Mouse (Mus musculus) midbrain, embryonic 12.5 days (tissue): ENCODE results near the gene Plpp6. TPM values are rescaled to one million over a fixed set of nuclear protein-coding genes. Genes with fewer than 3 reads are reported as not detected.

ENCODE experiments used
- ATAC-seq: fragments of 200-750 bp; cut with Nextera tagmentation; 2 replicates; pipeline ENCODE4 v1.8.0; 2017; ENCODE audit warnings: low read depth, moderate TSS enrichment, moderate library complexity; ENCODE audit not compliant: low FRiP score
- H3K27ac ChIP-seq: fragments of 300-500 bp; sonication (generic); replicated peaks from 2 replicates; pipeline ENCODE4 v1.5.1; 2016; ENCODE audit warnings: mild to moderate bottlenecking
- H3K27me3 ChIP-seq: fragments of 300-500 bp; sonication (generic); 2 replicates; pipeline ENCODE4 v1.6.1; 2016; ENCODE audit warnings: mild to moderate bottlenecking
- H3K36me3 ChIP-seq: fragments of 300-500 bp; sonication (generic); 2 replicates; pipeline ENCODE4 v1.6.1; 2016
- H3K4me1 ChIP-seq: fragments of 300-500 bp; sonication (generic); 2 replicates; pipeline ENCODE4 v1.6.1; 2016
- H3K4me2 ChIP-seq: fragments of 300-500 bp; sonication (generic); replicated peaks from 2 replicates; pipeline ENCODE4 v1.6.1; 2016; ENCODE audit warnings: mild to moderate bottlenecking, moderate library complexity
- H3K4me3 ChIP-seq: fragments of 300-500 bp; sonication (generic); 2 replicates; pipeline ENCODE4 v1.5.1; 2016; ENCODE audit warnings: mild to moderate bottlenecking
- H3K9ac ChIP-seq: fragments of 300-500 bp; sonication (generic); replicated peaks from 2 replicates; pipeline ENCODE4 v1.6.1; 2016; ENCODE audit warnings: mild to moderate bottlenecking, moderate library complexity
- H3K9me3 ChIP-seq: fragments of 300-500 bp; sonication (generic); 2 replicates; pipeline ENCODE4 v1.6.1; 2016; ENCODE audit warnings: mild to moderate bottlenecking
- WGBS: fragments of 180-500 bp; shearing (Covaris S2); methylation state at CpG from one replicate; pipeline ENCODE4 v1.1.7; 2016; 5-methylcytosine and 5-hydroxymethylcytosine counted together
- polyA plus RNA-seq: library from polyadenylated mRNA; unstranded; fragments of >200 nt; fragmentation: Nextera tagmentation; extraction: Ambion mirVana; gene quantifications from 2 replicates; pipeline ENCODE4 v1.2.1, GENCODE M21; 2016

Plpp6 gene
- polyA plus RNA-seq, 1 experiment from 2014 or later: 8.2 TPM

DNA sequence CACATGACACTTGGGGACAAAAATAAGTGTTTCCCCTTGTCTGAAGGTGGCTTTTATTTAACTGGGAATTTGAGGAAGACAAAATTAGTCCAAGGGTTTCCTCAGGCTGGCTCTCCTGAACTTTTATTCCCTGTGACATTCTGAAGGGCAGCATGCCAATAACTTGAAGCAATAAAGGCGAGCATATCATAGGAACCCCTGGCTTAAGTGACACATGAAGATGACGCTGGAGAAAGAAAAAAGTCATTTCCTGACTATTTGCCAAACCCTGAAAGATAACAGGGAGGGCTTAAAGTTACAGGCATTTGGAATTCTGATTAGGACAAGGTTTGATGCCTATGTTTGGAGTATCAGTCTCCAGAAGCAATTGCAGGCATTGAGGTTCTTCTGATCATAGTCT lies 16.4 kb upstream of the Plpp6 start:
- WGBS: 68% methylated on average over 2 of the region's 2 CpGs

DNA sequence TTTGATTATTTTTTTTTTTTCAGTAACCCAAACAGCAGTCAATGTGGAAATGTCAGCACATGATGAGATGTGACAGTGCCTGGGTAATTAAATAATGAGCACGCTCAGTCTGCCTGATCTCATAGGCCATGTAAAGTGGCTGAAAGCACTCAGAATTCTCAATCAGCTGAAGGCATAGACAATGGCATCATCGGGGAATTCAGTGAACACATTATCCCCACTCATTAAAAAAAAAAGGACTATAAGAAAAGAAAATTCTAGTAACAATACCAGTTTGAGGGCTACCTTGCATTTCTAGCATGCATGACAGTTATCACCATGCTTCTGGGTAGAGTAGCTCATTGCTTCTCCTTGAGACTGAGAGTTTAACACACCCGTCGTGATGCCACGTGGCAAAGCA lies 12.5 kb upstream of the Plpp6 start:
- H3K4me2 ChIP-seq: no peak overlapping the region
- H3K9me3 ChIP-seq: no peaks in the 10 kb centered on the region
- no peaks in the 10 kb centered on the region for H3K36me3 ChIP-seq
- 70% methylated on average over 5 of the region's 5 CpGs for WGBS
- ATAC-seq: no peak
- H3K9ac ChIP-seq: no peak overlapping the region
- H3K4me3 ChIP-seq: no peak overlapping the region
- no peak overlapping the region for H3K27ac ChIP-seq
- H3K27me3 ChIP-seq: no peaks in the 10 kb centered on the region
- no peaks in the 10 kb centered on the region for H3K4me1 ChIP-seq

More for the DNA sequence above, 16.4 kb upstream of the Plpp6 start:
- no peak overlapping the region for H3K27ac ChIP-seq
- ATAC-seq: no peak
- no peaks in the 10 kb centered on the region for H3K36me3 ChIP-seq
- no peaks in the 10 kb centered on the region for H3K27me3 ChIP-seq
- H3K4me3 ChIP-seq: no peak overlapping the region
- no peak overlapping the region for H3K4me2 ChIP-seq
- H3K4me1 ChIP-seq: no peaks in the 10 kb centered on the region
- no peaks in the 10 kb centered on the region for H3K9me3 ChIP-seq
- H3K9ac ChIP-seq: no peak overlapping the region

DNA sequence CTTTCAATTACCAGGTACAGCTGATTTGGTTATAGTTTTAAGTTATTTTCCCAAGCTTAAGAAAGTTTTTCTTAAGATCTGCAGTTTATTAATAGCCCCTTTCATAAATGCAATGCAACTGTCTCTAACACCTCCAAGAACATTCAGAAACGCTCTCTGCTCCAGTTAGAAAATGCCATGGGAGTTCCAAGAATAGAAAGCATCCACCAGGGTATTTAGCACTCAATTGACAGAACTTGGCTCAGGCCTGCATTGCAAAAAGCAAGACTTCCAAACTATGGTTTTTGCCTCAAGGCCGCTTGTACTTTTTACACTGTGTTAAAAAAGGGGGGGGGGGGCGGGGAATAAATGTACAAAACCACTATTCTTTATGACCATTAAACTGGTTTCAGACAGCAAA lies 640 bp upstream of the Plpp6 start:
- ATAC-seq: no peak
- Histone ChIP-seq H3K9me3 (no peaks in the 10 kb centered on the region), H3K4me3 (peak overlapping the region; percentile 89; the same call in 1 of the 2 replicates), H3K9ac (no peak overlapping the region), H3K27me3 (peaks cover 4% of the 10 kb centered on the region), H3K4me2 (peak overlapping the region; percentile 88), H3K27ac (no peak overlapping the region), H3K4me1 (peaks cover 18% of the 10 kb centered on the region), H3K36me3 (no peaks in the 10 kb centered on the region)
- WGBS: 46% methylated on average over 3 of the region's 3 CpGs

DNA sequence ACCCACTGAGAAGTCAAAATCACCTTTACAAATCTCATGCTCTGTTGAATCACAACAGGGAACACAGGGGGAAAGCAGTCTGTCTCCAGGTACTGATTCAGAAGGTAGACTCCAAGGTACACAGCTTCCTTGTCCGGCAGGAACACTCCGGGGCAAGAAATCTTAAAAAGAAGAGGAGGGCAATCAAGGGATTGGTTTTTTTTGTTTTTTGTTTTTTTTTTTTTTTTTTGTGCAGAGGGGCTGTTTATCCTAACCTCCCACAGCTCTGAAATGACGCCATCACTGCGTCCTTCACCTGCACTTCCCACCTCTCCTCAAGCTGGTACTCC lies 276 bp upstream of the Plpp6 start:
- peak overlapping the region; percentile 90 for H3K9ac ChIP-seq
- H3K9me3 ChIP-seq: no peaks in the 10 kb centered on the region
- peak overlapping the region; percentile 88 for H3K4me2 ChIP-seq
- peaks cover 18% of the 10 kb centered on the region for H3K4me1 ChIP-seq
- no peak overlapping the region for H3K27ac ChIP-seq
- peaks cover 4% of the 10 kb centered on the region for H3K27me3 ChIP-seq
- H3K4me3 ChIP-seq: peak overlapping the region; percentile 89
- no peaks in the 10 kb centered on the region for H3K36me3 ChIP-seq
- no peak for ATAC-seq
- WGBS: 5% methylated on average over 4 of the region's 4 CpGs

DNA sequence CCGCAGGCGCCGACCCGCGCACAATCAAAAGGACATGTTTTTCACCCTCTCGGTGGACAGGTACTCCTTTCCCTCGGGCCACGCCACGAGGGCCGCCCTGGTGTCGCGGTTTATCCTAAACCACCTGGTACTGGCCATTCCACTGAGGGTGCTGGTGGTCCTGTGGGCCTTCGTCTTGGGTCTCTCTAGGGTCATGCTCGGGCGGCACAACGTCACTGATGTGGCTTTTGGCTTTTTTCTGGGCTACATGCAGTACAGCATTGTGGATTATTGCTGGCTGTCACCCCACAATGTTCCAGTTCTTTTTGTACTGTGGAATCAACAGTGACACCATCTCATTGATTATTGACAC lies 775 bp downstream of the Plpp6 start:
- Histone ChIP-seq H3K36me3 (no peaks in the 10 kb centered on the region), H3K27ac (peak overlapping the region; percentile 76), H3K9me3 (no peaks in the 10 kb centered on the region), H3K4me2 (peak overlapping the region; percentile 88), H3K9ac (peak overlapping the region; percentile 90), H3K27me3 (peaks cover 8% of the 10 kb centered on the region), H3K4me3 (peak overlapping the region; percentile 89), H3K4me1 (peaks cover 18% of the 10 kb centered on the region)
- ATAC-seq: no peak; the same call in 1 of the 2 replicates
- WGBS: 4% methylated on average over 16 of the region's 16 CpGs

DNA sequence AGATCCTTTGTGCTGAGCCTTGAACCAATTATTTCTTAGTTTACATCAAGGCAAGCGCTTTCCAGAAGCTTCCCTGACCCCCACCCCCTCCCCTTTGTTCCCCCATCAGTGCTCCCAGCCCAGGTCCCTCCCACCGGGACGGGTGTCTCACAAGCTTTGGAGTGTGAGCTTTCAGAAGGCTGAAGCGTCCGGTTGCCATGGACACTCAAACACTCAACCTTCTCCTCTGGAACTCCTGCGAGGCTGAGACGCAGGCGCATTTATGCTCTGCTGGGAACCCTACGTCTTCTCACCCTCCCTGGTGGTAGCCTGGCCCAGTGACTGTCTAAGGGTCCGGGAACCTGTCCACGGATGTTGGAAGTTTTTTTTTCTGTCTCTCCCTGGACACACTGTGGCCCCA lies 3.9 kb downstream of the Plpp6 start, which contains the start of gene 4430402I18Rik:
TSS of gene 4430402I18Rik (minus strand) at position 149 of the 400 bp plus-strand sequence.
- Histone ChIP-seq H3K9me3 (no peaks in the 10 kb centered on the region), H3K4me1 (peaks cover 18% of the 10 kb centered on the region), H3K9ac (no peak within 1 kb of the TSS), H3K27me3 (peaks cover 8% of the 10 kb centered on the region), H3K4me2 (peak within 1 kb of the TSS; percentile 34), H3K36me3 (no peaks in the 10 kb centered on the region), H3K27ac (no peak within 1 kb of the TSS), H3K4me3 (no peak within 1 kb of the TSS)
- WGBS: 4% methylated on average over 11 of the region's 11 CpGs
- peak; percentile 50 for ATAC-seq

DNA sequence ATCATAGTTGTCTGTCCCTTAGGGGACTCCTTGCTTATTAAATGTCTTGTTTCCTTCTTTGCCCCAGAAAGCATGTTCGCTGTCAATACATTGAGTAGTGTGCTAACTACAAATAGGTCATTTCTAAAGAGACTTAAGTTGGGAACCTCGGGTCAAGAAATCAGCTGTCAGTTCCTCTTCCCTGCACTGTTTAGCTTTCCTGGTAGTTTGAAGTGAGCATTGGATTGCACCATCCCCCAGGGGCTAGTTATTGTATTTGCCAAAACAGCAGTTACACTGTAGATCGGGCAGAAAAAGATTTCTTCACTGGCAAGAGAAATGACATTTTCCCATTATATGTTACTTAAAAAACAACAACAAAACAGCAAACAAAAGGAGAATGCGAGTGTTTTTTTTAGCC lies 4.4 kb downstream of the Plpp6 start:
- WGBS: 73% methylated on average over 4 of the region's 4 CpGs
- Histone ChIP-seq H3K9ac (no peak overlapping the region), H3K4me2 (no peak overlapping the region), H3K4me1 (peaks cover 18% of the 10 kb centered on the region), H3K27me3 (peaks cover 8% of the 10 kb centered on the region), H3K27ac (no peak overlapping the region), H3K9me3 (no peaks in the 10 kb centered on the region), H3K36me3 (no peaks in the 10 kb centered on the region), H3K4me3 (no peak overlapping the region)
- ATAC-seq: no peak

DNA sequence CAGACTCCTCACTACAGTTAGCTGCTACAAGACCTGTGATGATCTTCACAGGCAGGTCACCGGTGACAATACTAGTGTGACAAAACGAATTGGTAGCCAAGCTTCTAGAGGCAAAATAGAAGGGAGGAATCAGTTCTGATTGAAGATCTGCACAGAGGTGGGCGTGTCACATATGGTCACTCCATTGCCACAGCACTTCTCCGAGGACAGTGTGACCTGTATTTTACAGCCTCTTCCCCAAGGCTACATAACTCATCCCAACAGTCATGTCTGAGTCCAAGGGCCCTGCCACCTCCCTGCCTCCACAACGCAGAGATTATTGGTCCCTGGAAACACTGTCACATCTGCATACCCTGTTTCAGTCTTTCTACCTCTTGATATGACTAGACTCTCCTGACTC lies 5.5 kb downstream of the Plpp6 start:
- no peaks in the 10 kb centered on the region for H3K9me3 ChIP-seq
- no peak overlapping the region for H3K4me3 ChIP-seq
- no peak for ATAC-seq
- no peak overlapping the region for H3K27ac ChIP-seq
- H3K27me3 ChIP-seq: peaks cover 8% of the 10 kb centered on the region
- H3K4me2 ChIP-seq: no peak overlapping the region
- H3K36me3 ChIP-seq: no peaks in the 10 kb centered on the region
- peaks cover 18% of the 10 kb centered on the region for H3K4me1 ChIP-seq
- no peak overlapping the region for H3K9ac ChIP-seq
- WGBS: 84% methylated on average over 5 of the region's 5 CpGs

DNA sequence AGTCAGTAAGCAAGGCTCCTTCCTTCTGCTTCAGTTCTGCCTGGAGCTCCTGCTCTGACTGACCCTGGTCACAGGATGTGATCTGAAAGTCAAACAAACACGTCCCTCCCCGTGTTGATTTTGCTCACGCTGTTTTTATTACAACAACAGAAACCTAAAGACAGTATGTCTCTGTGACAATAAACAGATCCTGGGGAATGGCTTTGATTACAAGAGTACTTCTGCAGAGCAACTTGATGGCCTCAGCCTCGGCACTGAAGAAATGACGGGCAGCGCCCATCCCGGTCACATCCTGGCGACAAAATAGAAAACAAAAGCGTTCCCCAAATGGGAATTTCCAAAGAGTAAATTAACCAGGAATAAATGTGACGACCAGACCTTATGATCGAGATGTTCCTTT lies 6.5 kb downstream of the Plpp6 start:
- H3K27ac ChIP-seq: no peak overlapping the region
- WGBS: 76% methylated on average over 11 of the region's 11 CpGs

DNA sequence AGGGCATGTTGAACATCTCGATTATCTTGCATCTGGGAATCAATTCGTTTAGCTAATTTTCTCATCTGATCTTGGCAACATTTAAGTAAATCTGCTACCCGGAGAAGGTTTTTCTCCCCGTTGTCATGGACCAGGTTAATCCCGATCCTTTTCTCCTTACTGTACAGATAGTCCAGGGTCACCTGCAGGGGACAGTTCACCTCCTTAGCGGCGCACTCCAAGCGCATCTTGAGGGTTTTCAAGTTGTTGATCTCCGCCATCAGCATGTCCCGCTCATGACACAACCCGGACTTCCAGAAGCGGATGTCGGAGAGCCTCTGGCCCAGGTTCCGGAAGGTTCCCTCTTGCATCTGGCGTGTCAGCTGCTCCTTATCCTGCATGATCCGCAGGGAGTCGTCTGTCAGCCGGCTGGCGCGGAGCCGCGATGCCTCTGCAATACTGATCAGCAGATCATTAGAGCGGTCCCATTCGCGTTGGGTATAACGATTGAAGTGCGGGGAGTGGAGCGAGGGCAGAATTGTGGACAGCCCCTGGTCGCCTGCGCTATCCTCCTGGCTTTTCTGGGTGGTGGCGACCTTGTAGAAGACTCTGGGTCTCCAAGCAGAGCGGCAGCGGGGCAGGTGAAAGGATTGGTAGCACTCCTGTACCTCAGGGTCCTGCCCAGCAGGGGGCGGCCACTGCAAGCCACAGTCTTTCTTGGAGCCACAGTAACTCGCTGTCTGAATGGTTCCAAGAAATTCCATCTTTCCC lies 11.3 kb downstream of the Plpp6 start:
- ATAC-seq: peak; percentile 86
- H3K4me3 ChIP-seq: peak overlapping the region; percentile 40
- H3K4me2 ChIP-seq: peak overlapping the region; percentile 70
- peaks cover 8% of the 10 kb centered on the region for H3K27me3 ChIP-seq
- H3K27ac ChIP-seq: no peak overlapping the region; the same call in 1 of the 2 replicates
- peak overlapping the region; percentile 37 for H3K9ac ChIP-seq
- 19% methylated on average over 35 of the region's 35 CpGs for WGBS
- H3K4me1 ChIP-seq: peaks cover 6% of the 10 kb centered on the region
- no peaks in the 10 kb centered on the region for H3K36me3 ChIP-seq
- 0 out of 2 replicates have a peak, but pooled peaks cover 2% of the 10 kb centered on the region for H3K9me3 ChIP-seq

More for the DNA sequence above, 6.5 kb downstream of the Plpp6 start:
- Histone ChIP-seq H3K4me2 (no peak overlapping the region), H3K4me3 (no peak overlapping the region), H3K27me3 (peaks cover 17% of the 10 kb centered on the region), H3K9ac (no peak overlapping the region), H3K36me3 (no peaks in the 10 kb centered on the region), H3K9me3 (0 out of 2 replicates have a peak, but pooled peaks cover 2% of the 10 kb centered on the region), H3K4me1 (peaks cover 17% of the 10 kb centered on the region)
- no peak for ATAC-seq

DNA sequence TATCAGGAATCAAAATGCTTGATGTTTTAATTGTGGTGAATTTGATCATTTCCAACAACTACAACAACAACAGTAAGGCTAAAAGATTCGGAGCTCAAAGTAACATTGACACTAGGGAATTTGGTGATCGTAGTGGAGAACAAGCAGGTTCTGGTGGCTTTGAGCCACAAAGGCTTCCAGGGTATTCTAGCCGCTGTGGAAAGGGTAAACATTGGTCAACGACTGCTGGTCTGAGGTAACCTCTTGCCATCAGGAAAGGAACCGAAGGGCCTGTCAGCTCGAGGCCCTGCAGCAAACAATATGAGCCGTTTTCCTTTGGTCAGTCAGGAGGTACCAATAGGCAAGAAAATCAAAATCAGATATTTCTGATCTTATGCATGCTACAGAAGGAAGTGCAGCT lies 18.9 kb downstream of the Plpp6 start:
- Histone ChIP-seq H3K27ac (no peak overlapping the region), H3K36me3 (no peaks in the 10 kb centered on the region), H3K27me3 (no peaks in the 10 kb centered on the region; the same call in 1 of the 2 replicates), H3K4me3 (no peak overlapping the region), H3K4me2 (no peak overlapping the region), H3K9me3 (no peaks in the 10 kb centered on the region), H3K4me1 (no peaks in the 10 kb centered on the region), H3K9ac (no peak overlapping the region)
- WGBS: 82% methylated on average over 7 of the region's 7 CpGs
- ATAC-seq: no peak

DNA sequence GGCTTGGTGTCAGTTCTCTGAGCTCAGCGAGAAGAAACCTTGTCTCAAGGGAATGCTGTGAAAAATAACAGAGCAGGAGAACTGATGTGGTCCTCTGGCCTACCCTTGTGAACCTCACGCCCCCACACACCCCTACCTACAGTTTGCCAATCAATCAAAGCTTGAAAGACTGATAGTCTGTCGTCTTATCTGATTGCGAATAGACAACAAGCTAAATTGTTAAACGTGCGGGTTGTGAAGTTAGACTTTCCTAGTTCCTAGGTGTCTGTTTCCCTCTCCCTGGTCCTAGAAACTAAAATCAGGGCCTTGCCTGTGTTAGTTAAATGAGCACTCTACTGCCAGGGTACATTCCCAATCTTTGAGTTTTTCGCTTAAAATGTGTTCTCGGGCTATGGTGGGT lies 25.8 kb downstream of the Plpp6 start:
- Histone ChIP-seq H3K27me3 (peaks cover 4% of the 10 kb centered on the region; the same call in 1 of the 2 replicates), H3K9me3 (no peaks in the 10 kb centered on the region), H3K4me2 (peak overlapping the region; percentile 67), H3K4me3 (peak overlapping the region; percentile 86), H3K27ac (no peak overlapping the region), H3K9ac (peak overlapping the region; percentile 92), H3K36me3 (peaks cover 6% of the 10 kb centered on the region; the same call in 1 of the 2 replicates), H3K4me1 (peaks cover 8% of the 10 kb centered on the region)
- WGBS: 79% methylated on average over 8 of the region's 8 CpGs
- ATAC-seq: no peak
